Mouse (Mus musculus) midbrain, embryonic 13.5 days (tissue): Measurements from ENCODE around the gene Cxcr5. TPM values are rescaled to one million over a fixed set of nuclear protein-coding genes. Genes with fewer than 3 reads are reported as not detected.

Experiments
- ATAC-seq: fragments of 200-750 bp; cut with Nextera tagmentation; 2 replicates; pipeline ENCODE4 v1.8.0; 2017; ENCODE audit warnings: mild to moderate bottlenecking, moderate TSS enrichment, moderate library complexity
- H3K27ac ChIP-seq: fragments of 300-500 bp; sonication (generic); 2 replicates; pipeline ENCODE4 v1.5.1; 2015; ENCODE audit warnings: inconsistent platforms, mild to moderate bottlenecking, moderate library complexity
- H3K27me3 ChIP-seq: fragments of 300-500 bp; sonication (generic); 2 replicates; pipeline ENCODE4 v1.6.1; 2015; ENCODE audit warnings: mild to moderate bottlenecking, inconsistent platforms
- H3K36me3 ChIP-seq: fragments of 300-500 bp; sonication (generic); 2 replicates; pipeline ENCODE4 v1.6.1; 2015; ENCODE audit warnings: mild to moderate bottlenecking, inconsistent platforms
- H3K4me1 ChIP-seq: fragments of 300-500 bp; sonication (generic); replicated peaks from 2 replicates; pipeline ENCODE4 v1.6.1; 2015; ENCODE audit warnings: inconsistent platforms
- H3K4me2 ChIP-seq: fragments of 300-500 bp; sonication (generic); replicated peaks from 2 replicates; pipeline ENCODE4 v1.6.1; 2015; ENCODE audit warnings: moderate library complexity, mild to moderate bottlenecking, inconsistent platforms
- H3K4me3 ChIP-seq: fragments of 300-500 bp; sonication (generic); replicated peaks from 2 replicates; pipeline ENCODE4 v1.5.1; 2015; ENCODE audit warnings: mild to moderate bottlenecking, inconsistent platforms
- H3K9ac ChIP-seq: fragments of 300-500 bp; sonication (generic); replicated peaks from 2 replicates; pipeline ENCODE4 v1.6.1; 2015; ENCODE audit warnings: mild to moderate bottlenecking, inconsistent platforms
- H3K9me3 ChIP-seq: fragments of 300-500 bp; sonication (generic); 2 replicates; pipeline ENCODE4 v1.6.1; 2016; ENCODE audit warnings: mild to moderate bottlenecking, inconsistent platforms
- WGBS: fragments of 180-500 bp; shearing (Covaris S2); methylation state at CpG from one replicate; pipeline ENCODE4 v1.1.7; 2015; 5-methylcytosine and 5-hydroxymethylcytosine counted together
- polyA plus RNA-seq: library from polyadenylated mRNA; unstranded; fragments of >200 nt; fragmentation: Nextera tagmentation; extraction: Ambion mirVana; gene quantifications from 2 replicates; pipeline ENCODE4 v1.2.1, GENCODE M21; 2015

The Cxcr5 gene
- polyA plus RNA-seq, 1 experiment from 2014 or later, result not detected

GRCm38 (mm10) chr9:44526337-44527112, 35.2 kb downstream of the Cxcr5 start:
- no peaks in the 10 kb centered on the region for H3K36me3 ChIP-seq
- ATAC-seq, result no peak
- H3K27me3 ChIP-seq, result no peaks in the 10 kb centered on the region
- no peak overlapping the region for H3K4me2 ChIP-seq
- no peak overlapping the region for H3K9ac ChIP-seq
- no peak overlapping the region for H3K27ac ChIP-seq
- no peak overlapping the region for H3K4me3 ChIP-seq
- WGBS, result 60% methylated on average over 9 of the region's 9 CpGs
- H3K9me3 ChIP-seq, result no peaks in the 10 kb centered on the region
- no peaks in the 10 kb centered on the region for H3K4me1 ChIP-seq

GRCm38 (mm10) chr9:44525589-44525988, 36.1 kb downstream of the Cxcr5 start:
- no peaks in the 10 kb centered on the region for H3K4me1 ChIP-seq
- ATAC-seq, result no peak
- H3K4me3 ChIP-seq, result no peak overlapping the region
- H3K4me2 ChIP-seq, result no peak overlapping the region
- no peaks in the 10 kb centered on the region for H3K9me3 ChIP-seq
- H3K27me3 ChIP-seq, result no peaks in the 10 kb centered on the region
- H3K27ac ChIP-seq, result no peak overlapping the region
- 89% methylated on average over 8 of the region's 8 CpGs for WGBS
- H3K9ac ChIP-seq, result no peak overlapping the region
- no peaks in the 10 kb centered on the region for H3K36me3 ChIP-seq

- H3K36me3 ChIP-seq, result no peaks in the 10 kb centered on the region
- no peak overlapping the region for H3K4me3 ChIP-seq
- no peaks in the 10 kb centered on the region for H3K4me1 ChIP-seq
- no peaks in the 10 kb centered on the region for H3K27me3 ChIP-seq
- 81% methylated on average over 3 of the region's 3 CpGs for WGBS
- no peak overlapping the region for H3K27ac ChIP-seq
- ATAC-seq, result no peak
- H3K9me3 ChIP-seq, result no peaks in the 10 kb centered on the region
- no peak overlapping the region for H3K4me2 ChIP-seq
- H3K9ac ChIP-seq, result no peak overlapping the region
Observed at GRCm38 (mm10) chr9:44525001-44525400, 36.7 kb downstream of the Cxcr5 start.

GRCm38 (mm10) chr9:44524235-44524826, 37.3 kb downstream of the Cxcr5 start:
- H3K4me3 ChIP-seq, result no peak overlapping the region
- no peaks in the 10 kb centered on the region for H3K4me1 ChIP-seq
- no peak overlapping the region for H3K9ac ChIP-seq
- H3K36me3 ChIP-seq, result no peaks in the 10 kb centered on the region
- no peak overlapping the region for H3K27ac ChIP-seq
- no peaks in the 10 kb centered on the region for H3K9me3 ChIP-seq
- 75% methylated on average over 5 of the region's 5 CpGs for WGBS
- H3K27me3 ChIP-seq, result no peaks in the 10 kb centered on the region
- no peak overlapping the region for H3K4me2 ChIP-seq
- no peak for ATAC-seq

- no peak overlapping the region for H3K4me3 ChIP-seq
- no peaks in the 10 kb centered on the region for H3K9me3 ChIP-seq
- H3K4me2 ChIP-seq, result no peak overlapping the region
- ATAC-seq, result no peak
- H3K4me1 ChIP-seq, result no peaks in the 10 kb centered on the region
- H3K9ac ChIP-seq, result no peak overlapping the region
- WGBS, result 86% methylated on average over 5 of the region's 5 CpGs
- H3K27me3 ChIP-seq, result no peaks in the 10 kb centered on the region
- H3K27ac ChIP-seq, result no peak overlapping the region
- H3K36me3 ChIP-seq, result no peaks in the 10 kb centered on the region
Observed at GRCm38 (mm10) chr9:44523686-44524085, 38.0 kb downstream of the Cxcr5 start.

- no peak for ATAC-seq
- Histone ChIP-seq H3K4me2 (no peak overlapping the region), H3K27me3 (no peaks in the 10 kb centered on the region), H3K9me3 (no peaks in the 10 kb centered on the region), H3K9ac (no peak overlapping the region), H3K36me3 (no peaks in the 10 kb centered on the region), H3K4me3 (no peak overlapping the region), H3K27ac (no peak overlapping the region), H3K4me1 (peaks cover 4% of the 10 kb centered on the region; the same call in 1 of the 2 replicates)
- WGBS, result 85% methylated on average over 10 of the region's 10 CpGs
Observed at GRCm38 (mm10) chr9:44521927-44522326, 39.8 kb downstream of the Cxcr5 start.

- H3K9ac ChIP-seq, result no peak overlapping the region
- no peak for ATAC-seq
Observed at GRCm38 (mm10) chr9:44518068-44518467, 43.6 kb downstream of the Cxcr5 start.

GRCm38 (mm10) chr9:44517368-44517767, 44.3 kb downstream of the Cxcr5 start:
- ATAC-seq, result no peak
- no peak overlapping the region for H3K9ac ChIP-seq

More at GRCm38 (mm10) chr9:44518068-44518467, 43.6 kb downstream of the Cxcr5 start:
- H3K27ac ChIP-seq, result no peak overlapping the region
- H3K9me3 ChIP-seq, result no peaks in the 10 kb centered on the region
- no peaks in the 10 kb centered on the region for H3K27me3 ChIP-seq
- WGBS, result 80% methylated on average over 7 of the region's 7 CpGs
- H3K4me1 ChIP-seq, result peaks cover 4% of the 10 kb centered on the region; the same call in 1 of the 2 replicates
- no peak overlapping the region for H3K4me2 ChIP-seq
- H3K4me3 ChIP-seq, result no peak overlapping the region
- H3K36me3 ChIP-seq, result no peaks in the 10 kb centered on the region

GRCm38 (mm10) chr9:44515891-44516290, 45.8 kb downstream of the Cxcr5 start:
- Histone ChIP-seq H3K36me3 (no peaks in the 10 kb centered on the region), H3K9ac (no peak overlapping the region), H3K4me3 (no peak overlapping the region), H3K4me1 (peaks cover 4% of the 10 kb centered on the region; the same call in 1 of the 2 replicates), H3K9me3 (no peaks in the 10 kb centered on the region), H3K4me2 (no peak overlapping the region), H3K27me3 (no peaks in the 10 kb centered on the region), H3K27ac (no peak overlapping the region)
- WGBS, result 93% methylated on average over 5 of the region's 5 CpGs
- ATAC-seq, result no peak

More at GRCm38 (mm10) chr9:44517368-44517767, 44.3 kb downstream of the Cxcr5 start:
- H3K9me3 ChIP-seq, result no peaks in the 10 kb centered on the region
- H3K27ac ChIP-seq, result no peak overlapping the region
- no peaks in the 10 kb centered on the region for H3K36me3 ChIP-seq
- WGBS, result 78% methylated on average over 4 of the region's 4 CpGs
- peaks cover 4% of the 10 kb centered on the region; the same call in 1 of the 2 replicates for H3K4me1 ChIP-seq
- H3K4me2 ChIP-seq, result no peak overlapping the region
- H3K4me3 ChIP-seq, result no peak overlapping the region
- H3K27me3 ChIP-seq, result no peaks in the 10 kb centered on the region

GRCm38 (mm10) chr9:44515131-44515751, 46.4 kb downstream of the Cxcr5 start:
- H3K4me2 ChIP-seq, result no peak overlapping the region
- H3K36me3 ChIP-seq, result no peaks in the 10 kb centered on the region
- no peaks in the 10 kb centered on the region for H3K27me3 ChIP-seq
- H3K4me1 ChIP-seq, result peaks cover 10% of the 10 kb centered on the region
- no peak overlapping the region for H3K27ac ChIP-seq
- ATAC-seq, result no peak
- no peak overlapping the region for H3K4me3 ChIP-seq
- H3K9ac ChIP-seq, result no peak overlapping the region
- no peaks in the 10 kb centered on the region for H3K9me3 ChIP-seq
- WGBS, result 66% methylated on average over 12 of the region's 12 CpGs

GRCm38 (mm10) chr9:44514147-44514546, 47.5 kb downstream of the Cxcr5 start:
- WGBS, result 88% methylated on average over 5 of the region's 5 CpGs
- no peak for ATAC-seq
- peaks cover 21% of the 10 kb centered on the region for H3K4me1 ChIP-seq

GRCm38 (mm10) chr9:44513610-44514009, 48.1 kb downstream of the Cxcr5 start:
- H3K27ac ChIP-seq, result no peak overlapping the region
- no peak for ATAC-seq
- no peak overlapping the region for H3K4me2 ChIP-seq
- peaks cover 9% of the 10 kb centered on the region for H3K27me3 ChIP-seq
- H3K4me1 ChIP-seq, result peaks cover 25% of the 10 kb centered on the region
- WGBS, result 77% methylated on average over 20 of the region's 20 CpGs
- H3K9ac ChIP-seq, result no peak overlapping the region
- H3K9me3 ChIP-seq, result no peaks in the 10 kb centered on the region
- H3K4me3 ChIP-seq, result no peak overlapping the region
- H3K36me3 ChIP-seq, result peaks cover 9% of the 10 kb centered on the region

More at GRCm38 (mm10) chr9:44514147-44514546, 47.5 kb downstream of the Cxcr5 start:
- no peak overlapping the region for H3K27ac ChIP-seq
- H3K4me3 ChIP-seq, result no peak overlapping the region
- H3K4me2 ChIP-seq, result no peak overlapping the region
- H3K36me3 ChIP-seq, result 0 out of 2 replicates have a peak, but pooled peaks cover 4% of the 10 kb centered on the region
- H3K9ac ChIP-seq, result no peak overlapping the region
- H3K27me3 ChIP-seq, result peaks cover 4% of the 10 kb centered on the region
- H3K9me3 ChIP-seq, result no peaks in the 10 kb centered on the region
